Mouse (Mus musculus) limb, embryonic 14.5 days (tissue): ENCODE data around the gene Dhx36. TPM values are rescaled to one million over a fixed set of nuclear protein-coding genes. Genes with fewer than 3 reads are reported as not detected.

Experiments used
- ATAC-seq: fragments of 200-750 bp; cut with Nextera tagmentation; 2 replicates; pipeline ENCODE4 v1.8.0; 2017; ENCODE audit warnings: low read depth, moderate number of reproducible peaks, moderate TSS enrichment; ENCODE audit not compliant: low FRiP score
- DNase-seq: peaks from one replicate; pipeline ENCODE4 v3.0.0-alpha.2; 2015; ENCODE audit warnings: low spot score
- H3K27ac ChIP-seq: fragments of 300-500 bp; sonication (generic); replicated peaks from 2 replicates; pipeline ENCODE4 v1.5.1; 2014; ENCODE audit warnings: low read depth, mild to moderate bottlenecking, low read length, moderate library complexity, mixed read lengths
- H3K27me3 ChIP-seq: fragments of 300-500 bp; sonication (generic); 2 replicates; pipeline ENCODE4 v1.6.1; 2014; ENCODE audit warnings: low read length, mixed read lengths; ENCODE audit not compliant: control insufficient read depth, insufficient read depth
- H3K36me3 ChIP-seq: fragments of 300-500 bp; sonication (generic); 2 replicates; pipeline ENCODE4 v1.6.1; 2014; ENCODE audit warnings: mild to moderate bottlenecking, low read length, moderate library complexity, mixed read lengths; ENCODE audit not compliant: control insufficient read depth, insufficient read depth
- H3K4me1 ChIP-seq: fragments of 300-500 bp; sonication (generic); 2 replicates; pipeline ENCODE4 v1.6.1; 2014; ENCODE audit warnings: antibody characterized with exemption, low read length, mixed read lengths; ENCODE audit not compliant: control insufficient read depth, insufficient read depth
- H3K4me2 ChIP-seq: fragments of 300-500 bp; sonication (generic); replicated peaks from 2 replicates; pipeline ENCODE4 v1.6.1; 2014; ENCODE audit warnings: low read depth, mild to moderate bottlenecking, low read length, moderate library complexity; ENCODE audit not compliant: severe bottlenecking
- H3K4me3 ChIP-seq: fragments of 300-500 bp; sonication (generic); replicated peaks from 2 replicates; pipeline ENCODE4 v1.5.1; 2014; ENCODE audit warnings: low read length
- H3K9ac ChIP-seq: fragments of 300-500 bp; sonication (generic); 2 replicates; pipeline ENCODE4 v1.6.1; 2014; ENCODE audit warnings: mild to moderate bottlenecking, low read depth, low read length, moderate library complexity; ENCODE audit not compliant: severe bottlenecking
- H3K9me3 ChIP-seq: fragments of 300-500 bp; sonication (generic); 2 replicates; pipeline ENCODE4 v1.6.1; 2016; ENCODE audit warnings: low read length; ENCODE audit not compliant: control insufficient read depth
- POLR2A ChIP-seq: fragments of 200-500 bp; IDR thresholded peaks from 2 replicates; pipeline ENCODE4 v1.8.0; 2012; ENCODE audit warnings: inconsistent platforms, mild to moderate bottlenecking, moderate library complexity, borderline replicate concordance; ENCODE audit not compliant: insufficient read depth, insufficient read length; ENCODE audit errors: extremely low read depth
- WGBS: fragments of 180-500 bp; shearing (Covaris S2); extraction: QIAGEN DNeasy Blood & Tissue Kit; methylation state at CpG from one replicate; pipeline ENCODE4 v1.1.7; 2014; 5-methylcytosine and 5-hydroxymethylcytosine counted together
- polyA plus RNA-seq, 2 experiments: library from polyadenylated mRNA; depleted of rRNA in 1 of 2; stranded (reverse) in 1 of 2; unstranded in 1 of 2; fragments of >200 nt; fragmentation: Nextera tagmentation in 1 of 2; extraction: Ambion mirVana in 1 of 2; gene quantifications; 2 replicates each; pipeline versions ENCODE4 v1.2.1 to v1.2.3; 2012 to 2014

Gene Dhx36
- polyA plus RNA-seq, 2 experiments = 35.7 to 36.5 TPM

DNA sequence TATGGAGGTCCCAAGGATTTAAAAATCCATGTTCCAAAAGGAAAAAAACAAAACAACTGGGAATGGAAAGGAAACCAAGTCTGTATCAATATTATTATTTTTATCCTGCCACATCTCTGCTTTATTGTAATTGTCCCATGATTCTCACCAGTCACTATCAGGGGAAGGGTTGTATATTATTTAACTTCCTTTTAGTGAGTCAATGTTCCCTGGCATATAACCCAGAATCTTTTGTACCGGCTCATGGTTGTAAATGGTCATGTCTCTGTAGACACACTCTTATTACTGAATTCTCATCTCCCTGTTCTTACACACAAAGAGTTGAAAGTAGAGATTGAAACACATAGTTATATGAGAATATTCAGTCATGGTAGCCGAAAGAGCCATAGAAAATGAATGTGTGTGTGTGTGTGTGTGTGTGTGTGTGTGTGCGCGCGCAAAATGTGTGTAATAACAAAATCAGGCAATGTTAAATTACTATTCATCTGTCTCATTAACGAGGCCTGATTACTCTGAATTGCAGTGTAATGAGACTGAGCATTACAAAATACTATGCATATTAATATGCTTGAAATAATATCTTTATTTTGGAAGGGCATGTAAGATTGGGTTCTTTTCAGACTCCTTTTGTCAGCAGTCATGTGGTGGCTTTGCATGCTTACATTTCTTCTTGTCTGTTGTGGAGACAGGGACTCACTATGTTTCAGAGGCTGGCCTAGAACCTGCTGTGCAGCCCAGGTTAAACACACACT, 88.2 kb downstream of the Dhx36 start:
- Histone ChIP-seq H3K9me3 (no peaks in the 10 kb centered on the region), H3K36me3 (no peaks in the 10 kb centered on the region), H3K9ac (no peak overlapping the region), H3K27me3 (no peaks in the 10 kb centered on the region), H3K4me1 (no peaks in the 10 kb centered on the region), H3K4me2 (no peak overlapping the region), H3K27ac (no peak overlapping the region), H3K4me3 (no peak overlapping the region)
- no peak for TF ChIP-seq POLR2A
- WGBS = 94% methylated on average over 6 of the region's 6 CpGs
- ATAC-seq (no peak), DNase-seq (no peak)

Other genes with a start within 250 kb of the Dhx36 start
- 5.8 and 6.3 TPM in 2 replicates for gene Arhgef26, start 168.7 kb downstream of the Dhx36 start, polyA plus RNA-seq (2012; rRNA removed)
- 6.2 and 8.6 TPM in 2 replicates for gene Arhgef26, start 168.7 kb downstream of the Dhx36 start, polyA plus RNA-seq (2014; fragmentation: Nextera tagmentation; extraction: Ambion mirVana)
- gene Gpr149, start 98.1 kb upstream of the Dhx36 start, polyA plus RNA-seq (2012; rRNA removed) = 0.28 and 0.38 TPM in 2 replicates
- 0.23 and 0.43 TPM in 2 replicates for gene Gpr149, start 98.1 kb upstream of the Dhx36 start, polyA plus RNA-seq (2014; fragmentation: Nextera tagmentation; extraction: Ambion mirVana)